Mouse (Mus musculus): ENCODE measurements around the gene Exd2. TPM values are rescaled to one million over a fixed set of nuclear protein-coding genes. Genes with fewer than 3 reads are reported as not detected.

Exd2 gene
- polyA plus RNA-seq (2014; fragmentation: Nextera tagmentation; extraction: Ambion mirVana), result 21.6 and 28.8 TPM in 2 replicates

DNA sequence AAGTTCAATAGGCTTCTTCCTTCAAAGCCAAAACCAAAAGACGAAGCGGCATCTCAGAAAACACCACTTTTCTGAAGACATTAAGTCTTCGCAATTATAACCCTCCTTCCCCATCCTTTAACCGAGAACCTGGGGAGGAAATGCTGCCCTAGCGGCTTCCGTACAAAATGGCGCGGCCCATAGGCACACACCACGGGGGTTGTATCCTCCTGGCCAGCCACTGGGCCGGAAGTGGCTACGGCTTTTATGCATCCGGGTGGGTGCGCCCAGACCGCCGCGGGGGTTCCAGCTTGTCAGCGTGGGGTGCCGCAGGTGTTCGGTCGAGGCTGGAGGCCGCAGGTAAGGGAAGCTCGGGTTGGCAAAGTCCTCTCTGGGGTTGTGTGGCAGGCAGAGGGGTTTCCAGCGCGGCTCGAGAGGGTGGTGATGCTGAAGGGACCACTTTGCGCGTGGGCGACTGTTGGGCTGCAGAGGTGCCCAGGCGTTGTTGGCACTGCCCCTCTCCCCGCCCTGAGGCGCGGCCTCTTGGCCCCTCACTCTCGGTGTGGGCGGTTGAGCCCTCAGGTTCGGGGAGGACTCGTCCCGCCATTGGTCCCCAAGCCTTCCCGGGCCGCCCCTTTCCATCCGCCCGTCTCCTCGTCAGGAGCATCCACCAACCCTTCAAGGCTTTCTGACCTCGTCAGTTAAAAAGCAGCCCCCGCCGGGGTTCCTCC lies at the start of gene Exd2:
TSS of gene Exd2 (plus strand) at position 154 of the 710 bp plus-strand sequence.
- peak within 1 kb of the TSS; percentile 66 for H3K9ac ChIP-seq (ENCODE audit: low read depth, low read length)
- H3K36me3 ChIP-seq (ENCODE audit: control insufficient read depth, insufficient read depth, low read length), result no peaks in the 10 kb centered on the region
- peak within 1 kb of the TSS; percentile 33; the same call in 1 of the 2 replicates for H3K27ac ChIP-seq (ENCODE audit: low read depth, low read length)
- H3K4me3 ChIP-seq (ENCODE audit: low read length), result peak within 1 kb of the TSS; percentile 48
- under 1% methylated on average over 45 of the region's 45 CpGs for whole genome bisulfite sequencing
- no peaks in the 10 kb centered on the region for H3K4me1 ChIP-seq (ENCODE audit: control insufficient read depth, insufficient read depth, low read length)
- H3K9me3 ChIP-seq (ENCODE audit: control insufficient read depth, low read length), result no peaks in the 10 kb centered on the region
- H3K4me2 ChIP-seq (replicated peaks; ENCODE audit: low read depth, low read length), result peak within 1 kb of the TSS; percentile 51
- peak; percentile 96 for ATAC-seq (ENCODE audit: low FRiP score, low TSS enrichment)
- H3K27me3 ChIP-seq (ENCODE audit: control insufficient read depth, insufficient read depth, low read length), result no peaks in the 10 kb centered on the region

DNA sequence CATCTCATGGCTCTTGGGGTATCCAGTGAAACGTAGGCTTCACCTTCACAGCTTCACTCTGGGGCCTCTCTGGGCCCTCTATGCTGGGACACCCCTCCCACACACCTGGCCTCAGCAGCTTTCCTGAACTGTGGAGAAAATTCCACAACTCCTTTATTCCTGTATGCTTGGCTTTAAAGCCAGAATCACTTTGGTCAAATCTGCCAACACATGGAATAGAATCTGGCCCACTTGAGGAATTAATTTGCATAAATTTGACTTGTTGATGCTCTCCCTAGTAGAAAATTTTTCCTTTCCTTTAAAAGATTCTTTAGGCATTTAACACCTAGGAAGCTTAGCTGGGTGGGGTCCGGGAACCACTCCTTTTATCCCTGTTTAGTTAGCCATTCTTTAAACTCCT lies 47.8 kb upstream of the Exd2 start:
- Histone ChIP-seq H3K9me3 (ENCODE audit: control insufficient read depth, low read length) (peaks cover 8% of the 10 kb centered on the region; the same call in 1 of the 2 replicates), H3K4me3 (ENCODE audit: low read length) (no peak overlapping the region), H3K4me2 (replicated peaks; ENCODE audit: low read depth, low read length) (no peak overlapping the region), H3K27me3 (ENCODE audit: control insufficient read depth, insufficient read depth, low read length) (no peaks in the 10 kb centered on the region), H3K4me1 (ENCODE audit: control insufficient read depth, insufficient read depth, low read length) (no peaks in the 10 kb centered on the region), H3K36me3 (ENCODE audit: control insufficient read depth, insufficient read depth, low read length) (peaks cover 8% of the 10 kb centered on the region; the same call in 1 of the 2 replicates), H3K9ac (ENCODE audit: low read depth, low read length) (no peak overlapping the region), H3K27ac (ENCODE audit: low read depth, low read length) (no peak overlapping the region)
- WGBS, result 92% methylated on average over 2 of the region's 2 CpGs
- ATAC-seq (ENCODE audit: low FRiP score, low TSS enrichment), result no peak

- Histone ChIP-seq H3K4me1 (ENCODE audit: control insufficient read depth, insufficient read depth, low read length) (no peaks in the 10 kb centered on the region), H3K9me3 (ENCODE audit: control insufficient read depth, low read length) (no peaks in the 10 kb centered on the region), H3K27me3 (ENCODE audit: control insufficient read depth, insufficient read depth, low read length) (no peaks in the 10 kb centered on the region), H3K9ac (ENCODE audit: low read depth, low read length) (no peak overlapping the region), H3K4me2 (replicated peaks; ENCODE audit: low read depth, low read length) (no peak overlapping the region), H3K4me3 (ENCODE audit: low read length) (no peak overlapping the region), H3K36me3 (ENCODE audit: control insufficient read depth, insufficient read depth, low read length) (peaks cover 3% of the 10 kb centered on the region; the same call in 1 of the 2 replicates), H3K27ac (ENCODE audit: low read depth, low read length) (no peak overlapping the region)
- ATAC-seq (ENCODE audit: low FRiP score, low TSS enrichment), result no peak
- WGBS, result 97% methylated on average over 3 of the region's 3 CpGs
These were observed 35.2 kb upstream of the Exd2 start for GRCm38 (mm10) chr12:80427683-80428082.

DNA sequence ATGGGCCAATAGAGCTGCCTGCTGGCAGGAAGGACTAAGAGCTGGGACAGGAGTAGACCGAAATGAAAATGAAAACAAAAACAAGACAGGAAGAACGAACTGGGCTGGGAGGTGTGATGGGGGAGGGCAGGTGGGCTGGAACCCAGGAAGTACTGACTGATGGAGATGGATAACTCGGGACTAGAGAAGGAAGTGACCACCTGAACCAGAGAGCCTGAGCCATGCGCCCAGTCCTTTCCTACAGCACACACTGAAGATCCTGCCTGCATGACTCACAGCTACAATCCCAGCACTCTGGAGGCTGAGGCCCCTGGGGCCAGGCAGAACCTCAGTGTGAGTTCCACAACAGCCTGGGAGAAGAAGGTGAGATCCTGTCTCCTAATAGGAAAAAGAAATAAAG lies 29.6 kb upstream of the Exd2 start:
- H3K27me3 ChIP-seq (ENCODE audit: control insufficient read depth, insufficient read depth, low read length), result no peaks in the 10 kb centered on the region
- H3K9me3 ChIP-seq (ENCODE audit: control insufficient read depth, low read length), result no peaks in the 10 kb centered on the region
- ATAC-seq (ENCODE audit: low FRiP score, low TSS enrichment), result no peak
- no peak overlapping the region for H3K4me3 ChIP-seq (ENCODE audit: low read length)
- H3K27ac ChIP-seq (ENCODE audit: low read depth, low read length), result no peak overlapping the region
- H3K36me3 ChIP-seq (ENCODE audit: control insufficient read depth, insufficient read depth, low read length), result 0 out of 2 replicates have a peak, but pooled peaks cover 3% of the 10 kb centered on the region
- H3K4me2 ChIP-seq (replicated peaks; ENCODE audit: low read depth, low read length), result no peak overlapping the region
- H3K9ac ChIP-seq (ENCODE audit: low read depth, low read length), result no peak overlapping the region
- H3K4me1 ChIP-seq (ENCODE audit: control insufficient read depth, insufficient read depth, low read length), result peaks cover 7% of the 10 kb centered on the region; the same call in 1 of the 2 replicates
- 52% methylated on average over 4 of the region's 4 CpGs for WGBS

DNA sequence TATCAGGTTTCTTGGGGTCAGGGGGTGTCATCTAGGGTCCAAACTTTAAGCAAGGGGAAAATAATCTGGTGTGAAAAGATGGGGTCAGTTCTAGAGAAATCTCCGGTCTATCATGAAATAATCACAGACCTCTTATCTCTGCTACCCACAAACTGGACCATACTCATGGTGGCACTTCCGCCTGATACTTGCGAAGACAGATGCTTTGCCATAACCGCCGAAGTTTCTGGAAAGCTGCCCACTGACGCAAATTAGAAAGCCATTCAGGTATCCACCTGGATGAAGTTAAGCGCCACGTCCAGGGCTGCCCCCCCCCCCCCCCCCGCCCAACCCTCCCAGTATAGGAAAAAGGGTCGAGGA lies 28.3 kb upstream of the Exd2 start:
- no peaks in the 10 kb centered on the region for H3K27me3 ChIP-seq (ENCODE audit: control insufficient read depth, insufficient read depth, low read length)
- ATAC-seq (ENCODE audit: low FRiP score, low TSS enrichment), result no peak
- 0 out of 2 replicates have a peak, but pooled peaks cover 3% of the 10 kb centered on the region for H3K36me3 ChIP-seq (ENCODE audit: control insufficient read depth, insufficient read depth, low read length)
- peaks cover 7% of the 10 kb centered on the region; the same call in 1 of the 2 replicates for H3K4me1 ChIP-seq (ENCODE audit: control insufficient read depth, insufficient read depth, low read length)
- H3K9ac ChIP-seq (ENCODE audit: low read depth, low read length), result peak overlapping the region; percentile 90
- H3K4me3 ChIP-seq (ENCODE audit: low read length), result peak overlapping the region; percentile 93
- H3K27ac ChIP-seq (ENCODE audit: low read depth, low read length), result peak overlapping the region; percentile 97; the same call in 1 of the 2 replicates
- H3K4me2 ChIP-seq (replicated peaks; ENCODE audit: low read depth, low read length), result peak overlapping the region; percentile 76
- no peaks in the 10 kb centered on the region for H3K9me3 ChIP-seq (ENCODE audit: control insufficient read depth, low read length)
- WGBS, result 5% methylated on average over 9 of the region's 10 CpGs

GRCm38 (mm10) chr12:80434961-80435691 lies 27.8 kb upstream of the Exd2 start:
- Histone ChIP-seq H3K4me2 (replicated peaks; ENCODE audit: low read depth, low read length) (peak overlapping the region; percentile 76), H3K27me3 (ENCODE audit: control insufficient read depth, insufficient read depth, low read length) (no peaks in the 10 kb centered on the region), H3K4me1 (ENCODE audit: control insufficient read depth, insufficient read depth, low read length) (peaks cover 7% of the 10 kb centered on the region; the same call in 1 of the 2 replicates), H3K27ac (ENCODE audit: low read depth, low read length) (peak overlapping the region; percentile 97), H3K36me3 (ENCODE audit: control insufficient read depth, insufficient read depth, low read length) (0 out of 2 replicates have a peak, but pooled peaks cover 3% of the 10 kb centered on the region), H3K9me3 (ENCODE audit: control insufficient read depth, low read length) (no peaks in the 10 kb centered on the region), H3K9ac (ENCODE audit: low read depth, low read length) (peak overlapping the region; percentile 90), H3K4me3 (ENCODE audit: low read length) (peak overlapping the region; percentile 93)
- WGBS, result under 1% methylated on average over 37 of the region's 64 CpGs
- ATAC-seq (ENCODE audit: low FRiP score, low TSS enrichment), result peak; percentile 79

DNA sequence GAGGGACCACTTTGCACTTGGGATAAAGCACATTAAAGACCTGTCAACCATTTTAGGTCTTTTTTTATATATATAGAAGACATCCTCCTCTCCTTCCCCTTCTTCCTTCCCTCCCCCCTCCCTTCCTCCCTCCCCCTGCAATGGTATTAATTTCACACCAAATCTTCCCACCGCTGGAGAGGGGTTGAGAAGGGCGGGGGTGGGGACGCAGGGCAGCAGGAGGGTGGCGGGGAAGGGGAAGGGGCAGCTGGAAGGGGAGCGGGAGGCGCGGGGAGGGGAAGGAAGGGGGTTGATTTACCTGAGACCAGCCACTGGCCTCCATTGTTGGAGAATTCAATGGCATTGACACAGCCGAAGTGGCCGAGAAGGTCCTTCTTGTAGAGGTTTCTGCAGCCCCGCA lies 27.0 kb upstream of the Exd2 start:
- Histone ChIP-seq H3K4me3 (ENCODE audit: low read length) (peak overlapping the region; percentile 93), H3K9ac (ENCODE audit: low read depth, low read length) (peak overlapping the region; percentile 90), H3K27ac (ENCODE audit: low read depth, low read length) (peak overlapping the region; percentile 97), H3K9me3 (ENCODE audit: control insufficient read depth, low read length) (no peaks in the 10 kb centered on the region), H3K27me3 (ENCODE audit: control insufficient read depth, insufficient read depth, low read length) (no peaks in the 10 kb centered on the region), H3K4me1 (ENCODE audit: control insufficient read depth, insufficient read depth, low read length) (peaks cover 7% of the 10 kb centered on the region; the same call in 1 of the 2 replicates), H3K4me2 (replicated peaks; ENCODE audit: low read depth, low read length) (peak overlapping the region; percentile 76), H3K36me3 (ENCODE audit: control insufficient read depth, insufficient read depth, low read length) (0 out of 2 replicates have a peak, but pooled peaks cover 3% of the 10 kb centered on the region)
- WGBS, result 0% methylated on average over 9 of the region's 10 CpGs
- peak; percentile 43 for ATAC-seq (ENCODE audit: low FRiP score, low TSS enrichment)

DNA sequence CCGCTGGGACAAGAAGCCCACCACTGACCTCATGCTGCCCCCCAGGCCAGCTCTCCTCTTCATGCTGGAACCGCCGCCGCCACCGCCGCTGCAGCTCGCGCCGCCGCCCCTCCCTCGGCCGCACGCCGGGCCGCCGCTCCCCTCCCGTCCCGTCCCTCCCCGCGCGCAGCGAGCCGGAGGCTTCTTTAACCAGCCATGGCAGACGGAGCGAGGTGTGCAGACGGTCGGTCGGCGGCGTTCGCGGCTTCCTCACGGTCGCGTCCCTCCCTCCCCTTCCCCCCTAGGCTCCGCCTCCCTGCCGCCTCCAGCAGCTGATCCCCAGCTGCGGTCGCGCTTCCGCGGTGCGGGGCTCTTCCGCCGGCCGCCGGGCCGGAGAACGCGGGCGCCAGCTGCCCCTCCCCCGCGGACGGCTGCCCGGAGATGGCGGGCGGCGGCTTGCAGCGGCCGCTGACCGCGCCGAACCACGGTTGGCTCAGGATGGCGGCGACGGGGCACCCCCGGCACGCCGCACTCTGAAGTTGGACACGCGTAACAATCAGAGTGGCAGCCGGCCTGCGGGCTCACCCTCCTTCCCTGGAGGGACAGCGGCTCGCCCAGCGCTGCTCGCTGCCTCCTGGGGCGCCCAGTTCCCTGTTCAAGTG lies 26.4 kb upstream of the Exd2 start, which contains the start of gene Dcaf5:
TSS of gene Dcaf5 (minus strand) at position 266 of the 641 bp plus-strand sequence.
- Histone ChIP-seq H3K27ac (ENCODE audit: low read depth, low read length) (peak within 1 kb of the TSS; percentile 97), H3K4me3 (ENCODE audit: low read length) (peak within 1 kb of the TSS; percentile 93), H3K4me1 (ENCODE audit: control insufficient read depth, insufficient read depth, low read length) (peaks cover 7% of the 10 kb centered on the region; the same call in 1 of the 2 replicates), H3K9me3 (ENCODE audit: control insufficient read depth, low read length) (no peaks in the 10 kb centered on the region), H3K4me2 (replicated peaks; ENCODE audit: low read depth, low read length) (peak within 1 kb of the TSS; percentile 76), H3K9ac (ENCODE audit: low read depth, low read length) (peak within 1 kb of the TSS; percentile 90), H3K36me3 (ENCODE audit: control insufficient read depth, insufficient read depth, low read length) (no peaks in the 10 kb centered on the region), H3K27me3 (ENCODE audit: control insufficient read depth, insufficient read depth, low read length) (no peaks in the 10 kb centered on the region)
- 1% methylated on average over 58 of the region's 79 CpGs for WGBS
- ATAC-seq (ENCODE audit: low FRiP score, low TSS enrichment), result peak; percentile 68
